Mouse (Mus musculus) natural killer cell, adult 2 months (primary cell): Measurements from ENCODE around the gene Casp12.
A peak's percentile ranks its signal among the peaks of the same experiment; 100 is the strongest.
"Not testable (repeated sequence)": the region's sequence is repeated elsewhere in the genome, so short reads cannot be mapped to it uniquely, and the experiment has no call there.

Experiments
- DNase-seq, 2 experiments: peaks; one replicate each; pipeline ENCODE4 v3.0.0; 2022; ENCODE audit warnings: low spot score in 2 of 2

Casp12 gene

GRCm38 (mm10) chr9:5345291-5345898 is at the start of gene Casp12:
Gene Casp12, plus strand, starts transcription at chr9:5345430.
- no peak for DNase-seq

GRCm38 (mm10) chr9:5296354-5297237 is 48.6 kb upstream of the Casp12 start:
- DNase-seq: no peak

DNA sequence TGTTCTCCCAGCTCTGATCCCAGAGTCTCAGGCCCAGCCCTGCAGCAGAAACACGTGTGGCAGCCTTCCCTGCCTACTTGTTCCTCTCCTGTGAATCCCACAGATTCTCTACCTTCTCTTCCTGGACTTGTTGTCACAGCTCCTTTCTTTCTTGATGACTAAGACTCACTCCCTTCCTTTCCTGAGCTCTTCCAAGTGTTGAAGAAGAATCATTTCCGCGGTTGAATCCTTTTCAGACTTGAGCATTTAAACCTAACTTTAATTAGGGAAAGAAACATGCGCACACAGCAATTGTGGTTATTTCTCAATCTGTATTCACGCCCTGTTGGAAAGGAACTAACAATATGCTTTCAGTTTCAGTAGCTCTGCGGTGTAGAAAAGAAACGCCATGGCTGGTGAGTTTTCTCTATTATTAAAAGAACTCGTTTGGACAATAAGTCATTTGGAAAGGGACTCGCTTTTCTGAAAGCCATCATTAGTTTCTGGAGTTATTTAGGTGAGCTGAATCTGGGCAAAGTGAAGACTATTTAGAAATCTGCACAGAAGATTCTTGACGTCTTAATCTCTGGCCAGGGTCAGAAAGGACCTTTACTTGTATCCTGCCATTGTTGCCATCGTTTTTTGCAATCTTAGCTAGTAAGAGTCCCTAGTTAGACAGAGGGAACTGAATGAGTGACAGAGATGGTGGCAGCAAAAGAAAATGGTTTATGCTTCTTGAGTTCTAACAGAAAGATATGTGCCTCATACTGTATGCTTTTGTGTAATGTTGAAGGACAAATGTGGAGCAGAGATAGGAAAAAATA is 46.7 kb upstream of the Casp12 start, which contains the start of gene Casp1:
Casp1 (plus strand) TSS at position 189 of the 803 bp plus-strand sequence.
- DNase-seq: peak; percentile 24 to 31

DNA sequence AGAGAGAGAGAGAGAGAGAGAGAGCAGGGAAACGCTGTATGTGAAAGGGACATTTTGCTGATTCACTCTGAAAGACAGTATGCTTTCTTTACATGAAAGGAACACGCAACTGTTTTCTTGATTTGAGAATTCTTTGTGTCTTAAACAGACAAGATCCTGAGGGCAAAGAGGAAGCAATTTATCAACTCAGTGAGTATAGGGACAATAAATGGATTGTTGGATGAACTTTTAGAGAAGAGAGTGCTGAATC is 46.2 kb upstream of the Casp12 start:
- no peak for DNase-seq

- DNase-seq: peak; percentile 50 to 71
Measured at GRCm38 (mm10) chr9:5308561-5308960, 36.7 kb upstream of the Casp12 start, which contains the start of gene Casp4. Gene Casp4, plus strand, starts transcription at chr9:5308828.

- no peak for DNase-seq
Measured at GRCm38 (mm10) chr9:5310112-5310511, 35.1 kb upstream of the Casp12 start.

DNA sequence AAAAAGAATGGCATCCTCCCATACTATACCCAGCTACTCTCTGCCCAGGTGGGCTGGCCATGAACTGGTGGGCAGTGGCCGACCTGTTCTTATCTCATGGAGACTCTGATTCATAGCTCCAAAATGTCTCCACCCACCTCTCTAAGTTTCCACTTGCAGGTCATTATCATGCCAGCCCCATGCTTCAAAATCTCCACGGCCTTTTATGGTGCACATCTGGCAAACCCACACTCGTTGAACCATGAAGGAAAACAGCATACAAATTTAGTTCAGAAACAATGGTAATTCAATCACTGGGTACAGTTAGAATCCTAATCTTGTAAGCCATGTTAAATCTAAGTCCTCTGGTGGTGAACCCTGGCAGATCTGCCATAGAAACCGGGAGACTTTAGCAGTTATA is 33.8 kb upstream of the Casp12 start:
- peak; percentile 14 to 31 for DNase-seq

DNA sequence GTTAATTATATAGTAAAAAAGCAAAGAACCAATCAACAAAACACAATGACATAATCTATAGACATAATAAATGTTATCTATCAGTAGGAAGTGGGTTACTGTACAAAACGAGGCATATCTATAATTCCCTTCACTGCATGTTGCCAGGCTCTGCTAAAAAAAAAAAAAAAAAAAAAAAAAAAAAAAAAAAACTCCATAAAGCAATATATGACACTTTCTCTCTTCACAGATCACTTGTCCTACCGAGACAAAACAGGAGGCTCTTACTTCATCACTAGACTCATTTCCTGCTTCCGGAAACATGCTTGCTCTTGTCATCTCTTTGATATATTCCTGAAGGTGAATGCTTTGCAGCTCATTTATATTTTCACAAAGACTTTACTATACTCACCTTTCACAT is 17.0 kb upstream of the Casp12 start:
- no peak for DNase-seq

DNA sequence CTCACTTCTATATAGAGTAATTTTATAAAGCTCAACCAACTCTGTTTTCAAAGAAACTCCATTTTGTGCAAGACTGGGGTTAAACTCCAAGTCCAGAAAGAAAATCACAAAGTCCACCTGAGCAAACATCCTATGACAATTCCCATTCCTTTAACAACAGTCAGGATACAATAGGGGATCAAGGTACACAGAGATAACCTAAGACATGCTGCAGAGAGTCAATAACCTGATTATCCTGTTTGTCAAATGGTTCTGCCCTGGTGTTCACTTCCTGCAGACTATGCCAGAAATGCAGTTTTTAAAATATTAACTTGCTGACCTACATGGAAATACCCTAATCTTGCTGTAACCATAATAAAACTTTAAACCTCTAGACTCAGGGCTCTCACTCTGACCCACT is 12.8 kb upstream of the Casp12 start:
- no peak for DNase-seq

DNA sequence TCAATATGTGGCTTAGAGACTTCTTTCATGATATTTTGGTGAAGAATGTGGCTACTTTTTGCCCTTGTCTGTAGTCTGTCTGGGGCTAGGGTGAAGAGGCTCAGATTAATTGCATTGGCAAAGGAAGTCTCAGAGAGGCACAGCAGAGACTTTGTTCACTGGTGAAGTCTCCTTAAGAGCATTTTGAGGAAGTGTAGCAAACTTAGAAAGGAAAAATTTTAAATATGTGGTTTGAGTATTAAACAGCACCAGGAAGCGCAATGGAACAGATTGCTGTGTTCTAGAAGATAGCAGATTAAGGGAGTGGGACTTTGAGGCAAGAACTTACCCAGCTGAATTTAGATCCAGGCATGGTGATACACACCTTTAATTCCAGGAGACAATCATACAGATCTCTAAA is 11.8 kb upstream of the Casp12 start:
- no peak for DNase-seq

DNA sequence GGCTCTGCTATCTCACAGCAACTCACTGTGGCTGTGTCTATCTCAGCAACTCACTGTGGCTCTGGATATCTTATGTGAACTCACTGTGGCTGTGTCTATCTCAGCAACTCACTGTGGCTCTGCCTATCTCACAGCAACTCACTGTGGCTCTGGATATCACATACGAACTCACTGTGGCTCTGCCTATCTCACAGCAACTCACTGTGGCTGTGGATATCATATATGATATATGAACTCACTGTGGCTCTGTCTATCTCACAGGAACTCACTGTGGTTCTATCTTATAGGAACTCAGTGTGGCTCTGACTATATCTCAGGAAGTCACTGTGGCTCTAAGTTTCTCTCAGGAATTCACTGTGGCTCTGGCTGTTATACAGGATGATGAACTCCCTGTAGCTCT is 2.1 kb upstream of the Casp12 start:
- DNase-seq: no peak

GRCm38 (mm10) chr9:5344090-5344489 is 1.1 kb upstream of the Casp12 start:
- DNase-seq: no peak

DNA sequence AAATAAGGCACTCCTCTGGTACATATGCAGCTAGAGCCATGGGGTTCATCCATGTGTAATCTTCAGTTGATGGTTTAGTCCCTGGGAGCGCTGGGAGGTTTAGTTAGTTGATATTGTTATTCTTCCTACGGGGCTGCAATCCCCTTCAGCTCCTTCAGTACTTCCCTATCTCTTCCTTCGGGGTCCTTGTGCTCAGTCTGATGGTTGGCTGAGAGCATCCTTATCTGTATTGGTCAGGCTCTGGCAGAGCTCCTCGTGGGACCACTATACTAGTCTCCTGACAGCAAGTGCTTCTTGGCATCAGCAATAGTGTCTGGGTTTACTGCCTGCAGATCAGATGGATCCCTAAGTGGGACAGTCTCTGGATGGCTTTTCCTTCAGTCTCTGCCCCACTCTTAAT is 2.2 kb downstream of the Casp12 start:
- no peak for DNase-seq

GRCm38 (mm10) chr9:5353673-5354072 is 8.4 kb downstream of the Casp12 start:
- no peak for DNase-seq

DNA sequence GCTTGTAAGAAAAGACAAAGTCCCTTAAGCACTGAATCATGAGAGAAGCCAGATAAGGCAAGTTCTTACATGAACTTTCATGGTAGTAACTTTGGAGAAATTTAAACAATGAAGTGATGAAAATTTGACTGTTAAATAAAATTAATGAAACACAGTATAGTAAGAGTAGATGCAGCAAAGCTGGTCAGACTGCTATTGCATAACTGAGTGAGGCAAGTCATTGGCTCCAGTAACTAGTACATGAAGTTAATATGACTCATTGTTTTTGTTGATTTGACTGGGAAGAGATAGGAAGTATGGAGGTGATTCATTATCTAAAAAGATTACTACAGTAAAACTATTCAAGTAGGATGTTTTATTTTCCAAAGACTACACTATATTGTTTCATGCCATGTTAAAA is 11.6 kb downstream of the Casp12 start:
- no peak for DNase-seq

DNA sequence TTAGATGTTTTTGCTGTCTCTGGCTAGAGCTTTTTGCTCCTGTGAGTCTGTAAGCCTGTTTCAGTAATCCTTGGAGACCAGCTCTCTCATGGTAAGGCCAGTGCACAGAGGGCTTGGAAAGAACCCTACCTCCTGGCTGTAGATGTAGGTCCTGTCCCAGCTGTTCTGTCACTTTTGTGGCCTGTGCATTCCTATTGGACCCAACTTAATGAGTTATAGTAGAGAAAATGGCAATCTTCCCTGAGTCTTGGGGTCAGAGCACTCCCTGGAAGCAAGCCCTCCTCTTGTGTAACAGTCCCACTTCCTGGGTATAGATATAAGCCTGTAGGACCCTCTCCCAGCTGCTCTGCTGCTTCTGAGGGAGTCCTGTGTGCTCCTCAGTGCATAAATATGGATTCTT is 48.3 kb downstream of the Casp12 start:
- no peak for DNase-seq

DNA sequence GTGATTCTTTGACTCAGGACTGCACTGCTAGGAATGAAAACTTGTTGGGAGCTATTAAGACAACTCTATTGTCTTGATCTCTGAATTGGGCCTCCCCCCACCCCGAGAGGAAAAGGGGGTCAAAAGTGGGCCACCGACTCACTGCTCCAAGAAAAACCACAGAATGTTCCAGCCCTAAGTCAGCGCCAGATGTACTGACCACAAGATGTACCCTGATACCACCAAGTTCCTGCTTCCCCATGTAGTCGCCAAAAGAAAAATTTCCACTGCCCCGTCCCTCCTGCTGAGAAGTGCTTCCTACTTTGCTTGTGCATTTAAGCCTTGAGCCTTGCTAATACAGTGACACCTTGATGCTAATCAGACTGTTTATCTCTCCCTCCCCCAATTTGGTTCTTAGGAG is 50.6 kb downstream of the Casp12 start:
- DNase-seq: not testable (repeated sequence)

DNA sequence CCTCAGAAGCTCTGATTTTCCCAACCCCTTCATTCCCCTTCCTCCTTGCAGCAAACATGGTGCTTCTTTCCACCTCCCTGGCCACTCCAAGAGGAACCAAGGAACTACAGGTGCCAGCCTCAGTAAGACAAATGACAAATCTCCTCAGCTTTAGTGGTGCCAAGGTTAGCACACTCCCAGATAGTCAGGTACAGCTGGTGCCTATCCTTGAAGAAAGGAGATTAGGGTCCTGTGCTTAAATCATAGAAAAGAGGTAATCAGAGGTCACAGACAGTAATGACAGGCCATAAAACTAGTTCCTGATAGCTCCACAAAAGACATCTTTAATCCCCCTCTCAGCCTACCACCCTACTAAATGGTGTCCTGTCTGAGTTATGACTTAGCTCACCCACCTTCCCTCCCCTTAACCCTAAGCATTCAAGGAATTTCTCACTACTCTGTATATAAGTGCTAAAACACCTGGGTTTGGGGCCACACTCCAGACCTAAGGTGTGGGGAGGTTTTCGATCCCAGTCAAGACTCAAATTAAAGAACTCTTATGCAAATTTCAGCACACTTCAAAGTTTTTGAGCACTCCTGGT is 65.8 kb downstream of the Casp12 start:
- no peak for DNase-seq

DNA sequence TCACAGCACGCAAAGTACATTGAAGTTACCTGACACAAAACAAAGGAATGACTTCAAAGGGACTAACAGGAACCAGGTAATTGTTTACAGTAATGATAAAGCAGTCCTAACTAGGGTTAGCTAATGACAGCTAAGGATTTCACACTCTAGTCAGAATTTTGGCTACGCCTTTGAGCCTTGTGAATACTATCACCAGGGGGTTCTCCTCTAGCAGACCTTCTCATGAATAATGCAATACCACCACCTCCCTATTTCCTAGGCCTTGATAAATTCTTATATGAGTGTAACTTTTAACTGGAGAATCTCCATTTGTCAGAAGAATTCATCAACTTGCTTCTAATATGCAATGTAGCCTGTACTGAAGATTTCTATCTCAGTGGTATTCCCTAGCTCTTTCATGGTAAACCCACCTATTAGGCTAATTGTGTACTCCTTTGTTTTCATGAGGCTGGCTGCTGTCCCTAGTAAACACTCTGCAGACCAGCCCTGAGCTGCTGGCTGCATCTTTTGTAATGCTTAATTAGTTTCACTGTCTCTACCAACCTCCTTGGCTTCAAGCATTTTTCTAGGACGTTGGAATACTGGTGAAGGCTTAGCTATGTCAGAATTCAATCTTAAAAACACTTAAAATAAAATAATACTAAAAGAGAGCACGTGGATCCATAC is 67.3 kb downstream of the Casp12 start:
- DNase-seq: no peak

DNA sequence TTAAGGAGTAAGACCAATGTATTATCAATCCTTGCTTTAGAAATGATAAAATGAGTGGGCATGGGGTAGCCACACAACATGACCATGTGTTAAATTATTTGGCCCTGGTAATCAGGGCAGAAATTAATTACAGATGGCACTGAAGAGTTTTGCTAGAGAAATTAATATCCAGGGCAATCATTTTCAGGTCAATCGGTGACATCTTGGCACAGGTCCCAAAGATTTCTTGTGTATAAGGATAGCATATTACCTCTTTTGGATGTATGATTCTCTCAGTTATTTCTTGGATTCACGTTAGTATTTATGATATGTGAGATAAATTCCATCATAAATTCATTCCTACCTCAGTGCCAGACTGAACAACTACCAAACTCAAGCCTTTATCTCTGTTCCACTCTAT is 72.6 kb downstream of the Casp12 start:
- DNase-seq: no peak
